In the genomic region with DNA sequence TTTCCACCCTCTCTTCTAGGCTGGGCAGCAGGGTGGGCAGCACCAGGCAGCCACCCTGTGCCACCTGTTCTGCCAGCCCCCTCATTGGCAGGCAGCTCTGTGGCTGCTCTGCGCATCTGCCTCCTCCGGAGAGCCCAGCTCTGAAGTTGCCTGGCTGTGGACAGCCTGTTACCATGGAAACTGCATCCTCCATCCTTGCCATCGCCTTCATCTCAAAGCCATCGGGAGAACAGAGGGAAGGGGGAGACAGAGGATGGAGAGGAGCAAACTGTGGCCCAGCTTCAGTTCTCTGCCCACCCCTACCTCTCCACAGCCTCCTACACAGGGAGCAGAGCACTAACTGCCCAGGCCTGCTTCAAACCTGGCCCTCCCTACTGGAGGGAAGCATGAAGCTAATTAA, we compare ENCODE assay signal across 13 mouse cellular contexts. TPM values are rescaled to one million over a fixed set of nuclear protein-coding genes. Genes with fewer than 3 reads are reported as not detected.
A peak's percentile ranks its signal among the peaks of the same experiment; 100 is the strongest.
DNase-seq lines count a peak whose midpoint lies in the region; ATAC-seq and TF ChIP-seq lines count a peak whose summit lies in the region.
"Had no signal": no experiment of that assay in that cellular context is flagged by ENCODE, and none has a peak within 500 bp of the region (broad histone marks: within the 10 kb centered on the region; RNA-seq: fewer than 3 reads in every experiment).

No protein-coding gene starts in this region.

- peak; percentile 65 to 81 for DNase-seq in left cerebral cortex, postnatal 10 days (ENCODE audit: extremely low spot score in 1 of 2, low spot score in 2 of 2)
- no peak for DNase-seq in ovary, postnatal 14 days (ENCODE audit: low spot score)
- no peak for DNase-seq in lung, postnatal 4 days
- no peak for DNase-seq in kidney, adult 9 months
- DNase-seq: adrenal gland, postnatal 10 days had no signal

- intact Hi-C loops in left cerebral cortex, postnatal 10 days (cut with DNase I): no loop called here

- ATAC-seq in forebrain, embryonic 16.5 days: peak; percentile 93
- ATAC-seq in hindbrain, embryonic 12.5 days (ENCODE audit: low FRiP score): peak; percentile 65

- H3K36me3 ChIP-seq in forebrain, embryonic 16.5 days (ENCODE audit: control insufficient read depth, insufficient read depth): no peaks in the 10 kb centered on the region; the same call in 1 of the 2 replicates
- H3K36me3 ChIP-seq in hindbrain, embryonic 12.5 days: peaks cover 37% of the 10 kb centered on the region

- 23% methylated on average over 4 of the region's 4 CpGs for WGBS in forebrain, embryonic 16.5 days
- whole genome bisulfite sequencing in hindbrain, embryonic 12.5 days: 29% methylated on average over 4 of the region's 4 CpGs
- 14% methylated on average over 4 of the region's 4 CpGs for WGBS in olfactory bulb, adult 2 months

- no peaks in the 10 kb centered on the region for H3K9me3 ChIP-seq in forebrain, embryonic 16.5 days (ENCODE audit: control insufficient read depth, low read length)
- no peaks in the 10 kb centered on the region for H3K9me3 ChIP-seq in hindbrain, embryonic 12.5 days (replicated peaks)
- H3K9me3 ChIP-seq: G1E had no signal

- H3K9ac ChIP-seq in forebrain, embryonic 16.5 days (replicated peaks; ENCODE audit: low read depth, low read length): no peak overlapping the region
- no peak overlapping the region for H3K9ac ChIP-seq in hindbrain, embryonic 12.5 days

- H3K4me3 ChIP-seq in forebrain, embryonic 16.5 days (replicated peaks; ENCODE audit: low read length): no peak overlapping the region
- no peak overlapping the region for H3K4me3 ChIP-seq in hindbrain, embryonic 12.5 days
- H3K4me3 ChIP-seq in olfactory bulb, adult 2 months (ENCODE audit: insufficient read depth, low read depth, low read length): no peak overlapping the region

- TF ChIP-seq CTCF in olfactory bulb, adult 2 months (IDR thresholded peaks at IDR 0.05; ENCODE audit: insufficient read depth, low read depth, low read length): no peak

- no peak for TF ChIP-seq POLR2A in olfactory bulb, adult 2 months (IDR thresholded peaks at IDR 0.05; ENCODE audit: insufficient read depth, low read depth, low read length)

- peaks cover 15% of the 10 kb centered on the region for H3K4me1 ChIP-seq in forebrain, embryonic 16.5 days (replicated peaks; ENCODE audit: control insufficient read depth, insufficient read depth, low read length)
- peaks cover 22% of the 10 kb centered on the region for H3K4me1 ChIP-seq in hindbrain, embryonic 12.5 days
- peaks cover 71% of the 10 kb centered on the region for H3K4me1 ChIP-seq in olfactory bulb, adult 2 months (ENCODE audit: control insufficient read depth, insufficient read depth, low read length)

- no peaks in the 10 kb centered on the region for H3K27me3 ChIP-seq in forebrain, embryonic 16.5 days (replicated peaks; ENCODE audit: control insufficient read depth, insufficient read depth, low read length)
- no peaks in the 10 kb centered on the region for H3K27me3 ChIP-seq in hindbrain, embryonic 12.5 days

- H3K27ac ChIP-seq in forebrain, embryonic 16.5 days (ENCODE audit: low read length): peak overlapping the region; percentile 84
- peak overlapping the region; percentile 70 for H3K27ac ChIP-seq in hindbrain, embryonic 12.5 days
- H3K27ac ChIP-seq in olfactory bulb, adult 2 months (ENCODE audit: insufficient read depth, low read depth, low read length): peak overlapping the region; percentile 93

- no peak overlapping the region for H3K4me2 ChIP-seq in forebrain, embryonic 16.5 days (ENCODE audit: low read length)
- H3K4me2 ChIP-seq in hindbrain, embryonic 12.5 days (replicated peaks): no peak overlapping the region

RNA-seq across cellular contexts. Expression of a gene that starts 8.6 kb away (rescaled TPM):
- polyA plus RNA-seq in forebrain, embryonic 16.5 days (2015; fragmentation: Nextera tagmentation; extraction: Ambion mirVana): 10.2 and 14.1 TPM in 2 replicates
- 4.4 and 4.7 TPM in 2 replicates for polyA plus RNA-seq in hindbrain, embryonic 12.5 days (2016; fragmentation: Nextera tagmentation; extraction: Ambion mirVana)
- total RNA-seq in left cerebral cortex, postnatal 10 days (2021): 10 to 100 TPM; 54.5 to 58.8 TPM
- not detected in 2 replicates for polyA plus RNA-seq in olfactory bulb, adult 2 months (2012; ENCODE audit: insufficient read depth, insufficient read length, low replicate concordance, missing spikeins)
- total RNA-seq: adrenal gland, postnatal 10 days; liver, adult 2 months had no signal
- polyA plus RNA-seq: G1E; heart, postnatal 0 days; kidney, embryonic 16.5 days; liver, adult 2 months; spleen, adult 2 months had no signal

RNA-seq across cellular contexts. Expression of a gene that starts 21.3 kb away (rescaled TPM):
- 57.2 and 59.7 TPM in 2 replicates for polyA plus RNA-seq in forebrain, embryonic 16.5 days (2015; fragmentation: Nextera tagmentation; extraction: Ambion mirVana)
- 40.7 and 41.0 TPM in 2 replicates for polyA plus RNA-seq in hindbrain, embryonic 12.5 days (2016; fragmentation: Nextera tagmentation; extraction: Ambion mirVana)
- total RNA-seq in left cerebral cortex, postnatal 10 days (2021): 100 to 1,000 TPM in 1 of 2 experiments, 10 to 100 TPM in 1; 90.9 to 104 TPM
- not detected in 2 replicates for polyA plus RNA-seq in olfactory bulb, adult 2 months (2012; ENCODE audit: insufficient read depth, insufficient read length, low replicate concordance, missing spikeins)

RNA-seq across cellular contexts. Expression of a gene that starts 38.1 kb away (rescaled TPM):
- polyA plus RNA-seq in forebrain, embryonic 16.5 days (2015; fragmentation: Nextera tagmentation; extraction: Ambion mirVana): not detected in 2 replicates
- not detected in 2 replicates for polyA plus RNA-seq in hindbrain, embryonic 12.5 days (2016; fragmentation: Nextera tagmentation; extraction: Ambion mirVana)
- not detected for total RNA-seq in left cerebral cortex, postnatal 10 days (2021)
- polyA plus RNA-seq in olfactory bulb, adult 2 months (2012; ENCODE audit: insufficient read depth, insufficient read length, low replicate concordance, missing spikeins): not detected in 2 replicates
- total RNA-seq: adrenal gland, postnatal 10 days; G1E; liver, adult 2 months had no signal
- polyA plus RNA-seq: G1E; heart, postnatal 0 days; kidney, embryonic 16.5 days; liver, adult 2 months; spleen, adult 2 months had no signal

Comparison
In these comparisons a context has a peak if more than half of its experiments do, and no peak if none do; other contexts are left out.
1. DNase-seq: peak in left cerebral cortex, postnatal 10 days (2 of 2); none in ovary, postnatal 14 days (single experiment), lung, postnatal 4 days (0 of 2) and kidney, adult 9 months (single experiment).
2. RNA of a gene that starts 21.3 kb away (polyA plus RNA-seq): 57.2 to 59.7 TPM in forebrain, embryonic 16.5 days and 40.7 to 41.0 TPM in hindbrain, embryonic 12.5 days; not detected in olfactory bulb, adult 2 months; every median in the first group is over 10 times any median in the second.
3. Peak in every context shown above with its lines, with median percentiles within 50 percentile points of each other: H3K27ac ChIP-seq.